Mouse (Mus musculus) spleen, adult 2 months (tissue): ENCODE results near the gene Ptprc.

ENCODE experiments used
- CTCF ChIP-seq: fragments of 200-500 bp; IDR thresholded peaks from 2 replicates; pipeline ENCODE4 v1.5.1; 2011; ENCODE audit warnings: mild to moderate bottlenecking, inconsistent platforms; ENCODE audit not compliant: insufficient read depth, insufficient read length, insufficient replicate concordance; ENCODE audit errors: extremely low read depth
- POLR2A ChIP-seq: fragments of 200-500 bp; IDR thresholded peaks from 2 replicates; pipeline ENCODE4 v1.6.1; 2011; ENCODE audit warnings: low read depth, low read length, inconsistent platforms

GRCm38 (mm10) chr1:138210387-138211024 is 35.0 kb upstream of the Ptprc start:
- no peak for TF ChIP-seq CTCF
- TF ChIP-seq POLR2A: no peak
